Mouse (Mus musculus) heart, embryonic 14.5 days (tissue): Measurements from ENCODE around the gene Apmap. TPM values are rescaled to one million over a fixed set of nuclear protein-coding genes. Genes with fewer than 3 reads are reported as not detected.
"Not testable (repeated sequence)": the region's sequence is repeated elsewhere in the genome, so short reads cannot be mapped to it uniquely, and the experiment has no call there.

ENCODE experiments used
- ATAC-seq: fragments of 200-750 bp; cut with Nextera tagmentation; 2 replicates; pipeline ENCODE4 v1.8.0; 2017; ENCODE audit warnings: low read depth, moderate TSS enrichment; ENCODE audit not compliant: insufficient number of reproducible peaks, insufficient read depth, low FRiP score
- H3K27ac ChIP-seq, 2 experiments: fragments of 200-500 bp in 1 of 2; fragments of 300-500 bp in 1 of 2; sonication (generic) in 1 of 2; replicated peaks in 1 of 2; 2 replicates each; pipeline ENCODE4 v1.5.1; 2012 to 2014; ENCODE audit warnings: low read depth in 2 of 2, low read length in 2 of 2, control low read depth in 1 of 2, mild to moderate bottlenecking in 1 of 2, mixed read lengths in 1 of 2; ENCODE audit not compliant: control insufficient read depth in 1 of 2, insufficient read depth in 1 of 2
- H3K27me3 ChIP-seq: fragments of 300-500 bp; sonication (generic); 2 replicates; pipeline ENCODE4 v1.6.1; 2014; ENCODE audit warnings: mild to moderate bottlenecking, low read length, control low read depth; ENCODE audit not compliant: control insufficient read depth, insufficient read depth
- H3K36me3 ChIP-seq: fragments of 300-500 bp; sonication (generic); 2 replicates; pipeline ENCODE4 v1.6.1; 2014; ENCODE audit warnings: mild to moderate bottlenecking, control low read depth, low read length, mixed read lengths; ENCODE audit not compliant: control insufficient read depth, insufficient read depth
- H3K4me1 ChIP-seq, 2 experiments: fragments of 200-500 bp in 1 of 2; fragments of 300-500 bp in 1 of 2; sonication (generic) in 1 of 2; 2 replicates each; pipeline ENCODE4 v1.6.1; 2012 to 2014; ENCODE audit warnings: low read length in 2 of 2, control low read depth in 1 of 2, mixed read lengths in 1 of 2; ENCODE audit not compliant: control insufficient read depth in 2 of 2, insufficient read depth in 2 of 2
- H3K4me2 ChIP-seq: fragments of 300-500 bp; sonication (generic); 2 replicates; pipeline ENCODE4 v1.6.1; 2014; ENCODE audit warnings: mild to moderate bottlenecking, low read length
- H3K4me3 ChIP-seq, 2 experiments: fragments of 200-500 bp in 1 of 2; fragments of 300-500 bp in 1 of 2; sonication (generic) in 1 of 2; 2 replicates each; pipeline ENCODE4 v1.5.1; 2012 to 2014; ENCODE audit warnings: low read length in 2 of 2, mild to moderate bottlenecking in 2 of 2, control low read depth in 1 of 2, low read depth in 1 of 2, moderate library complexity in 1 of 2; ENCODE audit not compliant: control insufficient read depth in 1 of 2, insufficient read depth in 1 of 2
- H3K9ac ChIP-seq: fragments of 300-500 bp; sonication (generic); 2 replicates; pipeline ENCODE4 v1.6.1; 2014; ENCODE audit warnings: mild to moderate bottlenecking, low read length
- H3K9me3 ChIP-seq: fragments of 300-500 bp; sonication (generic); 2 replicates; pipeline ENCODE4 v1.6.1; 2016; ENCODE audit warnings: low read length, control low read depth; ENCODE audit not compliant: control insufficient read depth
- WGBS: fragments of 180-500 bp; shearing (Covaris S2); extraction: QIAGEN DNeasy Blood & Tissue Kit; methylation state at CpG from one replicate; pipeline ENCODE4 v1.1.7; 2014; 5-methylcytosine and 5-hydroxymethylcytosine counted together
- polyA plus RNA-seq: library from polyadenylated mRNA; unstranded; fragments of >200 nt; fragmentation: Nextera tagmentation; extraction: Ambion mirVana; gene quantifications from 2 replicates; pipeline ENCODE4 v1.2.1, GENCODE M21; 2014

Gene Apmap
- polyA plus RNA-seq, 1 experiment from 2014 or later: 27.4 TPM

- not testable (repeated sequence) for H3K4me2 ChIP-seq, H3K9ac ChIP-seq, H3K4me1 ChIP-seq, H3K9me3 ChIP-seq, H3K36me3 ChIP-seq, H3K27ac ChIP-seq, H3K4me3 ChIP-seq, H3K27me3 ChIP-seq, ATAC-seq
- WGBS: 66% methylated on average over 10 of the region's 10 CpGs
Measured at GRCm38 (mm10) chr2:150549576-150549975, 58.8 kb downstream of the Apmap start.

Other genes with a start within 250 kb of the Apmap start
- gene 3300002I08Rik, start 245.8 kb downstream of the Apmap start, polyA plus RNA-seq: 4.5 and 4.6 TPM in 2 replicates
- 3.4 and 4.4 TPM in 2 replicates for gene Zfp442, start 157.1 kb downstream of the Apmap start, polyA plus RNA-seq
- gene Zfp345, start 123.5 kb downstream of the Apmap start, polyA plus RNA-seq: 0.07 and 0.08 TPM in 2 replicates
- gene Cst7, start 38.2 kb downstream of the Apmap start, polyA plus RNA-seq: not detected in 2 replicates
- 8.4 and 11.6 TPM in 2 replicates for gene Acss1, start 59.9 kb upstream of the Apmap start, polyA plus RNA-seq
- not detected in 2 replicates for gene Vsx1, start 80.8 kb upstream of the Apmap start, polyA plus RNA-seq
- 18.5 and 18.6 TPM in 2 replicates for gene Entpd6, start 140.5 kb upstream of the Apmap start, polyA plus RNA-seq
- gene Pygb, start 178.2 kb upstream of the Apmap start, polyA plus RNA-seq: 161 and 199 TPM in 2 replicates